In genomic region chr14:27246424-27246823, GRCm38 (mm10) we compare ENCODE assay signal across 13 mouse cellular contexts.
DNase-seq lines count a peak whose midpoint lies in the region; ATAC-seq and TF ChIP-seq lines count a peak whose summit lies in the region.
"Had no signal": no experiment of that assay in that cellular context is flagged by ENCODE, and none has a peak within 500 bp of the region (broad histone marks: within the 10 kb centered on the region; RNA-seq: fewer than 3 reads in every experiment).

No protein-coding gene starts in this region.

- H3K27me3 ChIP-seq in liver, postnatal 0 days (ENCODE audit: insufficient read depth, low read length) = no peaks in the 10 kb centered on the region
- H3K27me3 ChIP-seq in liver, embryonic 12.5 days (replicated peaks) = no peaks in the 10 kb centered on the region
- H3K27me3 ChIP-seq in kidney, postnatal 0 days (ENCODE audit: insufficient read depth, low read length) = no peaks in the 10 kb centered on the region
- H3K27me3 ChIP-seq: hindbrain, embryonic 12.5 days; limb, embryonic 13.5 days; megakaryocyte, embryonic 14.5 days had no signal

- WGBS in liver, postnatal 0 days (ENCODE audit: insufficient replicate concordance) = 82% methylated on average over 5 of the region's 5 CpGs
- WGBS in liver, embryonic 12.5 days (ENCODE audit: insufficient replicate concordance) = 69% methylated on average over 5 of the region's 5 CpGs
- WGBS in kidney, postnatal 0 days = 79% methylated on average over 5 of the region's 5 CpGs

- no peak overlapping the region for H3K4me2 ChIP-seq in liver, postnatal 0 days (ENCODE audit: low read depth, low read length)
- no peak overlapping the region for H3K4me2 ChIP-seq in liver, embryonic 12.5 days
- no peak overlapping the region for H3K4me2 ChIP-seq in kidney, postnatal 0 days (ENCODE audit: low read length)
- H3K4me2 ChIP-seq: hindbrain, embryonic 12.5 days; limb, embryonic 13.5 days had no signal

- no peaks in the 10 kb centered on the region for H3K9me3 ChIP-seq in liver, postnatal 0 days (ENCODE audit: low read length)
- no peaks in the 10 kb centered on the region for H3K9me3 ChIP-seq in liver, embryonic 12.5 days (replicated peaks)
- no peaks in the 10 kb centered on the region for H3K9me3 ChIP-seq in kidney, postnatal 0 days (replicated peaks; ENCODE audit: low read length)
- H3K9me3 ChIP-seq: hindbrain, embryonic 12.5 days; limb, embryonic 13.5 days; megakaryocyte, embryonic 14.5 days had no signal

- no peak for DNase-seq in cerebellum, postnatal 4 days (ENCODE audit: low spot score in 2 of 2)
- DNase-seq in liver, postnatal 0 days = no peak
- no peak for DNase-seq in kidney, postnatal 0 days (ENCODE audit: low spot score)
- peak; percentile 80 for DNase-seq in lung, postnatal 36 days
- DNase-seq in gastrocnemius, postnatal 4 days (ENCODE audit: low spot score in 2 of 2) = no peak
- DNase-seq: B cell, adult 2 months; layer of hippocampus, adult 9-11 months had no signal

- no peak for TF ChIP-seq EP300 in liver, postnatal 0 days (IDR thresholded peaks at IDR 0.05; ENCODE audit: low read depth)

- no peak overlapping the region for H3K9ac ChIP-seq in liver, postnatal 0 days (replicated peaks)
- no peak overlapping the region for H3K9ac ChIP-seq in liver, embryonic 12.5 days
- no peak overlapping the region for H3K9ac ChIP-seq in kidney, postnatal 0 days (ENCODE audit: low read depth, low read length)
- H3K9ac ChIP-seq: hindbrain, embryonic 12.5 days; limb, embryonic 13.5 days had no signal

- H3K36me3 ChIP-seq in liver, postnatal 0 days (replicated peaks; ENCODE audit: insufficient read depth, low read length) = no peaks in the 10 kb centered on the region
- no peaks in the 10 kb centered on the region for H3K36me3 ChIP-seq in liver, embryonic 12.5 days
- H3K36me3 ChIP-seq in kidney, postnatal 0 days (ENCODE audit: insufficient read depth, low read length) = no peaks in the 10 kb centered on the region
- H3K36me3 ChIP-seq: hindbrain, embryonic 12.5 days; limb, embryonic 13.5 days had no signal

- no peaks in the 10 kb centered on the region for H3K4me1 ChIP-seq in liver, postnatal 0 days (ENCODE audit: insufficient read depth)
- H3K4me1 ChIP-seq in liver, embryonic 12.5 days = no peaks in the 10 kb centered on the region
- H3K4me1 ChIP-seq in kidney, postnatal 0 days (replicated peaks; ENCODE audit: insufficient read depth, low read length) = no peaks in the 10 kb centered on the region
- H3K4me1 ChIP-seq: hindbrain, embryonic 12.5 days; limb, embryonic 13.5 days had no signal

- no peak for TF ChIP-seq CTCF in liver, postnatal 0 days (IDR thresholded peaks at IDR 0.05; ENCODE audit: low read depth)
- TF ChIP-seq CTCF in kidney, postnatal 0 days (IDR thresholded peaks at IDR 0.05; ENCODE audit: low read depth) = no peak

- peak; percentile 37; the same call in 1 of the 2 replicates for ATAC-seq in cerebellum, adult (ENCODE audit: insufficient number of reproducible peaks, low FRiP score, low TSS enrichment)
- ATAC-seq in liver, postnatal 0 days = no peak
- no peak for ATAC-seq in liver, embryonic 12.5 days
- ATAC-seq in kidney, postnatal 0 days (replicated peaks; ENCODE audit: low FRiP score, low read depth) = no peak
- no peak for ATAC-seq in activated CD4-positive, CD25-positive, alpha-beta regulatory T cell, adult 4 months

- H3K4me3 ChIP-seq in liver, postnatal 0 days (ENCODE audit: low read depth, low read length) = no peak overlapping the region
- no peak overlapping the region for H3K4me3 ChIP-seq in liver, embryonic 12.5 days
- no peak overlapping the region for H3K4me3 ChIP-seq in kidney, postnatal 0 days (replicated peaks; ENCODE audit: low read depth, low read length)
- H3K4me3 ChIP-seq: hindbrain, embryonic 12.5 days; limb, embryonic 13.5 days; megakaryocyte, embryonic 14.5 days had no signal

- peak overlapping the region; percentile 39; the same call in 1 of the 2 replicates for H3K27ac ChIP-seq in liver, postnatal 0 days (ENCODE audit: low read depth)
- H3K27ac ChIP-seq in liver, embryonic 12.5 days = no peak overlapping the region
- peak overlapping the region; percentile 62 for H3K27ac ChIP-seq in kidney, postnatal 0 days
- H3K27ac ChIP-seq: hindbrain, embryonic 12.5 days; limb, embryonic 13.5 days had no signal
